Mouse (Mus musculus) liver, embryonic 15.5 days (tissue): ENCODE results near the gene Sufu. TPM values are rescaled to one million over a fixed set of nuclear protein-coding genes. Genes with fewer than 3 reads are reported as not detected.

Experiments
- ATAC-seq: fragments of 200-750 bp; cut with Nextera tagmentation; 2 replicates; pipeline ENCODE4 v1.8.0; 2017; ENCODE audit warnings: moderate number of reproducible peaks, mild to moderate bottlenecking, moderate library complexity; ENCODE audit not compliant: insufficient read depth
- H3K27ac ChIP-seq: fragments of 300-500 bp; sonication (generic); replicated peaks from 2 replicates; pipeline ENCODE4 v1.5.1; 2015; ENCODE audit warnings: mild to moderate bottlenecking, inconsistent platforms
- H3K27me3 ChIP-seq: fragments of 300-500 bp; sonication (generic); 2 replicates; pipeline ENCODE4 v1.6.1; 2015; ENCODE audit warnings: mild to moderate bottlenecking, inconsistent platforms
- H3K36me3 ChIP-seq: fragments of 300-500 bp; sonication (generic); replicated peaks from 2 replicates; pipeline ENCODE4 v1.6.1; 2015; ENCODE audit warnings: moderate library complexity, mild to moderate bottlenecking, inconsistent platforms
- H3K4me1 ChIP-seq: fragments of 300-500 bp; sonication (generic); replicated peaks from 2 replicates; pipeline ENCODE4 v1.6.1; 2015; ENCODE audit warnings: inconsistent platforms
- H3K4me2 ChIP-seq: fragments of 300-500 bp; sonication (generic); 2 replicates; pipeline ENCODE4 v1.6.1; 2015; ENCODE audit warnings: moderate library complexity, mild to moderate bottlenecking, inconsistent platforms
- H3K4me3 ChIP-seq: fragments of 300-500 bp; sonication (generic); replicated peaks from 2 replicates; pipeline ENCODE4 v1.5.1; 2015; ENCODE audit warnings: mild to moderate bottlenecking, inconsistent platforms
- H3K9ac ChIP-seq: fragments of 300-500 bp; sonication (generic); 2 replicates; pipeline ENCODE4 v1.6.1; 2015; ENCODE audit warnings: moderate library complexity, mild to moderate bottlenecking, inconsistent platforms
- H3K9me3 ChIP-seq: fragments of 300-500 bp; sonication (generic); replicated peaks from 2 replicates; pipeline ENCODE4 v1.6.1; 2016; ENCODE audit warnings: inconsistent platforms
- WGBS: fragments of 180-500 bp; shearing (Covaris S2); methylation state at CpG from one replicate; pipeline ENCODE4 v1.1.7; 2015; ENCODE audit warnings: mixed read lengths; ENCODE audit not compliant: insufficient replicate concordance; 5-methylcytosine and 5-hydroxymethylcytosine counted together
- polyA plus RNA-seq: library from polyadenylated mRNA; unstranded; fragments of >200 nt; fragmentation: Nextera tagmentation; extraction: Ambion mirVana; gene quantifications from 2 replicates; pipeline ENCODE4 v1.2.1, GENCODE M21; 2015

Gene Sufu
- polyA plus RNA-seq, 1 experiment from 2014 or later, result 5.4 TPM

DNA sequence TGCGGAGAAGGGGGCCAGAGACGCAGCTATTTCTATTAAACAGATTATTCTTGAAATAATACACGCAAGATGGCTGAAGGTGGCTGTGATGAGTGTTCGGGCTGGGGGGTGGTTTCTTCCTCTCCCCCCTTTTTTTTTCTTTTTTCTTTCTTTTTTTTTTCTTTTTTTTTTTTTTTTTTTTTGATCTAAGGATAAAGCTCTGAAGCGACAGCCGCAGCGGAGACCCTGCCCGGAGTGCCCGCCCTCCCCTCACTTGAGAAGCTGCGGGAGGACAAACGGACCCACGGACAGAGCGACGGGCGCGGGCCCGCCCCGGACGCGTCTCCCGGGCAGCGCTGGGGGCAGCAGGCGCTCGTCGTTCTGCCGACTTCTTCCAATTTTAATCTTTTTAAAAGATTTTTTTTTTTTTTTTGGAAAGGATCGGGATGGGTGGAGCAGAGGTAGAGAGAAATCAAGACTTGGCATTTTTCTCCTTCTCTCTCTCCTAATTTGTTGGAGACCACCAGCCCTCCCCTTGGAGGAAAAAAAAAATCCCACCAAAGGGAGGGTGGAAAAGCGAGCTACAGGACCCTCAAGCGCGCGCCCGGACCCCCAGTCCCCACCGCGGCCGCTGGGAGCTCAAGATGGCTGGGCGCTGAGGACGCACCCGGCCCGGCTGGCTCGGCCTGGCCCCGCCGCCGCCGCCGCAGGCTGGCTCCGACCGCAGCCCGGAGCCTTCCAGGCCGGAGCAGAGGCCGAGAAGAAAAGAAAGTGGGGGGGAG, 104.1 kb downstream of the Sufu start:
- Histone ChIP-seq H3K27ac (peak overlapping the region; percentile 97), H3K9ac (peak overlapping the region; percentile 91), H3K4me1 (peaks cover 58% of the 10 kb centered on the region), H3K27me3 (no peaks in the 10 kb centered on the region), H3K36me3 (peaks cover 11% of the 10 kb centered on the region; the same call in 1 of the 2 replicates), H3K4me3 (peak overlapping the region; percentile 85), H3K4me2 (peak overlapping the region; percentile 99), H3K9me3 (no peaks in the 10 kb centered on the region)
- ATAC-seq, result no peak
- WGBS, result 1% methylated on average over 49 of the region's 50 CpGs

DNA sequence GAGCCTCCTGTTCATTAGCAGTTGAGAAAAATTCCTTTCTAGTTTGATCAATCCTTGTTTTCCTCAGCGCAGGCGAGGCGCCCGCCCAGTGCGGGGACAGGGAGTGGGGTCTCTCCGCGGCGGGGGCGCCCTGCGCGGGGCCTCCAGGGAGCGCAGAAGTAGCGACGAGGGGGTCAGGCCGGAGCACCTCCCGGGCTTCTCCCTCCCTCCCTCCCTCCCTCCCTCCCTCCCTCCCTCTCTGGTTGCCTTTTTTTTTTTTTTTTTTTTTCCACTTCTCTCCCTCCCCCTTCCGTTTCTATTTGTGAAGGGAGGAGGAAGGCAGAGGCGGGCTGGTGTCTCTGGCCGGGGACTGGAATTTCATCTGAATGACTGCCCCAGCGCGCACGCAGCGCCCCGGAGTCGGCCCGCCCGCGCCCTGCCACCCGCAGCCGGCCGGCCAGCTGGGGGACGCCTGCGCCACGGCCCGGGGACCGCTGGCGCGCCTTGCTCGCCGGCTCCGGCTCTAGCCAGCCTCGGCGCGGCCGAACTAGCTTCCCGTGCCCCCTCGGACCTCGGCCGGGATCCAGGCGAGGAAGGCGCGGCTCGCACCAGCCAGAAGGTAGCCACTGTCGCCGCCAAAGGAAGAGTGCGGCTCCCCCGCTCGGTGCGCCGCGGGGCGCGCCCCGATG, 104.8 kb downstream of the Sufu start, which contains the start of gene Trim8:
Trim8 (plus strand) TSS at position 302 of the 668 bp plus-strand sequence.
- H3K9ac ChIP-seq, result peak within 1 kb of the TSS; percentile 91
- peaks cover 18% of the 10 kb centered on the region for H3K36me3 ChIP-seq
- H3K4me1 ChIP-seq, result peaks cover 66% of the 10 kb centered on the region
- peak; percentile 6 for ATAC-seq
- peak within 1 kb of the TSS; percentile 85 for H3K4me3 ChIP-seq
- H3K27me3 ChIP-seq, result no peaks in the 10 kb centered on the region
- H3K4me2 ChIP-seq, result peak within 1 kb of the TSS; percentile 99
- under 1% methylated on average over 60 of the region's 64 CpGs for WGBS
- H3K27ac ChIP-seq, result peak within 1 kb of the TSS; percentile 97
- no peaks in the 10 kb centered on the region for H3K9me3 ChIP-seq

DNA sequence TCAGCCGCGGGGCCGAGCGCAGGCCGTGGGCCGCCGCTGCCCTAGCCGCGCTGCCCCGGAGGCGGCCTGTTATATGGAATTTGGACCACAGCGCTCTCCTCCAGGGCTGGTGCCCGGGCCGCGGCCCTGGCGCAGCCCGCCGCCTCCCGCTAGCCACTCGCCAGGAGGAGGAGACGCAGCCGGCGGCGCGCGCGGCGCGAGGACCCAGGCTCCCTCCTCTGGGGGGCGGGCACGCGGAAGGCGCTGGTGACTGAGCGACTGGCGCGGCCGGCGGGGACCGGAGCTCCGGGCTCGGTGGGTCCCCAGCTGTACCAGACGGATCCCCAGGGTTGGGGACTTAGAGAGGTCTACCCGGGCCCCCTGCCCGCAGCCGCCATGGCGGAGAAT, 105.4 kb downstream of the Sufu start:
- ATAC-seq, result no peak
- H3K4me1 ChIP-seq, result peaks cover 71% of the 10 kb centered on the region
- under 1% methylated on average over 45 of the region's 46 CpGs for WGBS
- peak overlapping the region; percentile 97 for H3K27ac ChIP-seq
- peak overlapping the region; percentile 85 for H3K4me3 ChIP-seq
- peaks cover 23% of the 10 kb centered on the region for H3K36me3 ChIP-seq
- H3K9me3 ChIP-seq, result no peaks in the 10 kb centered on the region
- H3K4me2 ChIP-seq, result peak overlapping the region; percentile 99
- H3K9ac ChIP-seq, result peak overlapping the region; percentile 91
- H3K27me3 ChIP-seq, result no peaks in the 10 kb centered on the region

DNA sequence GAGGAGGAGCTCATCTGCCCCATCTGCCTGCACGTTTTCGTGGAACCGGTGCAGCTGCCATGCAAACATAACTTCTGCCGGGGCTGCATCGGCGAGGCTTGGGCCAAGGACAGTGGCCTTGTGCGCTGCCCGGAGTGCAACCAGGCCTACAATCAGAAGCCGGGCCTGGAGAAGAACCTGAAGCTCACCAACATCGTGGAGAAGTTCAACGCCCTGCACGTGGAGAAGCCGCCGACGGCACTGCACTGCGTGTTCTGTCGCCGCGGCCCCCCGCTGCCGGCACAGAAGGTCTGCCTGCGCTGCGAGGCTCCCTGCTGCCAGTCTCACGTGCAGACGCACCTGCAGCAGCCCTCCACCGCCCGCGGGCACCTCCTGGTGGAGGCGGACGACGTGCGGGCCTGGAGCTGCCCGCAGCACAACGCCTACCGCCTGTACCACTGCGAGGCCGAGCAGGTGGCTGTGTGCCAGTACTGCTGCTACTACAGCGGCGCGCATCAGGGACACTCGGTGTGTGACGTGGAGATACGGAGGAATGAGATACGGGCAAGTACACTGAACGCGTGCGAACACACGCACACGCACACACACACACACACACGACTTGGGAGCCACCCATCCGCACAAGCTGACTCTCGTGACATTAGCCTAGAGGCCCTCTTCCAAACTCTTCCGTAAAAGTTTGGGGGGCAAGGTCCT, 105.9 kb downstream of the Sufu start:
- ATAC-seq, result peak; percentile 43
- Histone ChIP-seq H3K36me3 (peaks cover 28% of the 10 kb centered on the region), H3K27ac (peak overlapping the region; percentile 97), H3K4me3 (peak overlapping the region; percentile 85), H3K27me3 (no peaks in the 10 kb centered on the region), H3K4me1 (peaks cover 77% of the 10 kb centered on the region), H3K9ac (peak overlapping the region; percentile 91), H3K9me3 (no peaks in the 10 kb centered on the region), H3K4me2 (peak overlapping the region; percentile 99)
- under 1% methylated on average over 53 of the region's 53 CpGs for WGBS

DNA sequence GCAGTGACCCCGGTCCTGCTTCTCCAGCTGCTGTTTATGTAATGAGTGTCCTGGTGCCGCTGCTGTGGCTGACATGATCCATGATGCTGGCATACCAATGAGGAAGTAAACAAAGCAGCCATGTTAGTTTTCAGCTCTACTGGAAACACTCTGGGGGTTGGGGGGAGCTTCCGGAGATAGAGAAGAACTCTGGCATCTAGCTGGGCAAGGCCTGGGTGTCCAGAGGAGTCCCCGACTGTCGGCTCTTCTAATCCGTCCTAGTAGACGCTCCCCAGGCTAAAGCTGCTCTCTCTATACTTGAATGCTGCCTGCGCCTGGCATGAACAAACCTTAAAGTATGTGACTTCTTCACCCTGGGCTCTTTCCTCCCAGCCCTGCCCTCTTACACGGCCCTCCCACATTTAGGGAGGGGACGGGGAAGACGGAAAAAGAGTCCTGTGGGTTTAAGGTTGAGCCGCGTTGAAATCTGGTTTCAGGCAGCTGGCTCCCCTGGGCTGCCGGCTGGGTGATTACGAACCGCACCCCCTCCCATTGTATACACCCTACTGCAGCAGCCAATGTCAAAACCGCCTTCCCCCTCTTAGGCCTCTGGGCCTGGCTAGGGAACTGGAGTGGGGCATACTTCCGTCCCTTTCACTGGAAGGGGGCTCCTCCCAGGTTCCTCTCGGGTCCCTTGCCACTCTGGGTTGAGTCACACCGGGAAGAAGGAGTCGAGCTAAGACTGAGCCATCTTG, 106.8 kb downstream of the Sufu start:
- H3K27me3 ChIP-seq, result no peaks in the 10 kb centered on the region
- H3K4me1 ChIP-seq, result peaks cover 85% of the 10 kb centered on the region
- peaks cover 37% of the 10 kb centered on the region for H3K36me3 ChIP-seq

DNA sequence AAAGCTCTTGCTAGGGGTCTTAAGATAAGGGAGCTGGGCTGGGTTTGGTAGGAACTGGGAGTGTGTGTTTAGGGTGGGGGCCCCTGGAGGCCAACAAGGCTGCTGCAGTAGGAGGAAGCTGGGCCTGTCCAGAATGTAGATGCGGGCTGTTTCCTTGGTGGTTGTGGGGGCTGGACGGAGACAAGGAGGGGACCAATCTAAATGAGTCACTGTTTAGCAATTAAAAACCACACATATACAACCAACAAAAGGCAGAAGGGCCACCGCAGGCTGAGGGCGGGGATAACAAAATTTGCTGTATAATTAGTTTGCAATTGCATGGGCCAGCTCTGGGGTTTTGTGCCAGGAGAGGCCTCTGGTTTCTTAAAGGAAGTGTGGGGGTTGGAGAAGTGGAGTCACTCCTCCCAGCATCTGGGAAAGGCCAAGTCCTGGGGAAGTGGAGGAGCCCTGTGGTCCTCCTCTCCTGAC, 107.4 kb downstream of the Sufu start:
- 3% methylated on average over 4 of the region's 4 CpGs for WGBS
- Histone ChIP-seq H3K4me3 (peak overlapping the region; percentile 85), H3K36me3 (peaks cover 43% of the 10 kb centered on the region), H3K27ac (peak overlapping the region; percentile 97), H3K27me3 (no peaks in the 10 kb centered on the region), H3K4me2 (peak overlapping the region; percentile 99), H3K9ac (peak overlapping the region; percentile 91), H3K9me3 (no peaks in the 10 kb centered on the region), H3K4me1 (peaks cover 87% of the 10 kb centered on the region)
- ATAC-seq, result peak; percentile 51

More for the DNA sequence above, 106.8 kb downstream of the Sufu start:
- ATAC-seq, result peak; percentile 67
- Histone ChIP-seq H3K9ac (peak overlapping the region; percentile 91), H3K4me2 (peak overlapping the region; percentile 99), H3K27ac (peak overlapping the region; percentile 97), H3K4me3 (peak overlapping the region; percentile 85), H3K9me3 (no peaks in the 10 kb centered on the region)
- under 1% methylated on average over 21 of the region's 21 CpGs for WGBS

DNA sequence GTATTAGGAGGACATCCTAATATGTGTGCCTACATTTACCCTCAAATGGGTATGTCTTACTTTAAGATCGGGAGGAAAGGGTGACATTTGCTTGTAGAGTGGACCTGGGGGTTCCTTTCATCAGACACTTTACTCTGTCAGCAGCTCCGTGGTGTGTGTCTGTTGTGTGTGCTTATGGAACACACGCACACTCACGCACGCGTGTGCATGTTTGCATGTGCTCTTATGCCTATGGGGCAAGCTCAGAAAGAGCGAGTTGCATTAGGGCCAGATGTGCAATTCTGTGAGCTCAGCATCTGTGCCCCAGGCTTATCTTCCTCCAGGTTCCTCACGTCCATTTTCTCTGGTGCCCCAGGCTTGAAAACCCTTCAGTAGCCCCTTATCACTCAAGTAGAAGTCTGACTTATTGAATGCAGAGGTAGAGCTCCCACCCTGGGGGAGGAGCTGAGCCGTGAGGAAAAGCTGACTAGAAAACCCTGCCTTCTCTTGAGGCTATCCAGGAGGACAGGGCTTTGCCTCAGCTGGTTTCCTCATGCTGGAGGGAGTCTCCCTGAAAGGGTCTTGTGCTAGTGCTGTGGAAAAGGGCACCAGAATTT, 108.2 kb downstream of the Sufu start:
- H3K27me3 ChIP-seq, result no peaks in the 10 kb centered on the region
- peaks cover 49% of the 10 kb centered on the region for H3K36me3 ChIP-seq
- peak overlapping the region; percentile 99 for H3K4me2 ChIP-seq
- H3K9me3 ChIP-seq, result no peaks in the 10 kb centered on the region
- 34% methylated on average over 9 of the region's 9 CpGs for WGBS
- peaks cover 88% of the 10 kb centered on the region for H3K4me1 ChIP-seq
- ATAC-seq, result no peak
- H3K9ac ChIP-seq, result peak overlapping the region; percentile 91
- H3K27ac ChIP-seq, result peak overlapping the region; percentile 97
- peak overlapping the region; percentile 85 for H3K4me3 ChIP-seq

DNA sequence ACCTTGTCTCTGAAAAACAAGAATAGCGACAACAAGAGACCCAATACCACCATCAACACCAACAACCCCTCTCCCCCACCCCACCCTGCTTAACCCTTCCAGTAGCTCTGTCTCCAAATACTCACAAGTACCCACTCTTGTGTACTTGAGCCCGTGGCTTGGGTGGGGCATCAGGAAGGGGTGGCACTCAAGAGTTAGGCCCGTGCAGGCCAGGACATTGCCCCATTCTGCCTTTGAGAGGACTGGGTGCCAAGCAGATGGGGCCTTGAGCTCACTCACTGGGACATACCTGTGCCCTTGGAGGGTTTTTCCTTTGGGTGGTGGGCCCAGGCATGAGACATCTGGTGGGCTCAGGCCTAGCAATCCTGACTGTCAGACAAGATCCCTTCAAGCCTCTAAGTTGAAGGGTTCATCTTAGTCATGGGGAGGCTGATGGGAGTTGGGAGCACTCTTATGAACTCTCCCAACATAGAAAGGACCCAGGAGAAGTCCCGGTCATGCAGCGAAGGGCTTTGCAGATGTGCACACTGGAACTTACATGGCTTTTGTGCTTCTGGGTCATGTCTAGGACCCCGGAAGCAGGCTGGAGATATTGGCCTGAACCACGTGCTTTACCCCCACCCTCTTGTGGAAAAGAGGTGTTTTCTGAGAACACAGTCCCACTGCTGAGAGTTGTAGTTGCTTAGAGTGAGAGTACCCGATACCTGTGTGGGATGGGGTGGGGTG, 109.1 kb downstream of the Sufu start:
- Histone ChIP-seq H3K27ac (peak overlapping the region; percentile 97), H3K4me3 (peak overlapping the region; percentile 85), H3K4me2 (peak overlapping the region; percentile 99), H3K36me3 (peaks cover 56% of the 10 kb centered on the region), H3K27me3 (no peaks in the 10 kb centered on the region), H3K4me1 (peaks cover 91% of the 10 kb centered on the region), H3K9ac (peak overlapping the region; percentile 91), H3K9me3 (no peaks in the 10 kb centered on the region)
- WGBS, result 52% methylated on average over 8 of the region's 8 CpGs
- ATAC-seq, result no peak

DNA sequence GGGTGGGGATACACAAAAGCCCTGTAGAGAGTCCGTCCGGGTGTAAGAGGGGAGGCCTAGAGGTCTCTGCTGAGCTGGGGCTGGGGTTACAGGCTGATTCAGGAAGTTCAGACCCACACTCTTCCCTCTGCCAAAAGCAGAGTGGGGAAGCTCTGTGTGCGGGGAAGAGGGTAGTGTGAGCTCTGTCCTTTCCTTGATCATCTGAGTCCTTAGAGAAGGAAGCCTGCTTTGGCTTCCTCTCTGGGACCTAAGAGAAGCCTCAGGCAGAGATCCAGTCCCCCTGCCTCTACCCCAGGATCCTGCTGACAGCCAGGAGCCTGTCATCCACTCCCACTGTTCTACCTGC, 109.6 kb downstream of the Sufu start:
- Histone ChIP-seq H3K4me3 (peak overlapping the region; percentile 85; the same call in 1 of the 2 replicates), H3K4me1 (peaks cover 96% of the 10 kb centered on the region), H3K4me2 (peak overlapping the region; percentile 99), H3K36me3 (peaks cover 59% of the 10 kb centered on the region), H3K9ac (peak overlapping the region; percentile 91; the same call in 1 of the 2 replicates), H3K27ac (peak overlapping the region; percentile 97), H3K27me3 (no peaks in the 10 kb centered on the region), H3K9me3 (no peaks in the 10 kb centered on the region)
- ATAC-seq, result no peak
- 45% methylated on average over 3 of the region's 3 CpGs for WGBS

DNA sequence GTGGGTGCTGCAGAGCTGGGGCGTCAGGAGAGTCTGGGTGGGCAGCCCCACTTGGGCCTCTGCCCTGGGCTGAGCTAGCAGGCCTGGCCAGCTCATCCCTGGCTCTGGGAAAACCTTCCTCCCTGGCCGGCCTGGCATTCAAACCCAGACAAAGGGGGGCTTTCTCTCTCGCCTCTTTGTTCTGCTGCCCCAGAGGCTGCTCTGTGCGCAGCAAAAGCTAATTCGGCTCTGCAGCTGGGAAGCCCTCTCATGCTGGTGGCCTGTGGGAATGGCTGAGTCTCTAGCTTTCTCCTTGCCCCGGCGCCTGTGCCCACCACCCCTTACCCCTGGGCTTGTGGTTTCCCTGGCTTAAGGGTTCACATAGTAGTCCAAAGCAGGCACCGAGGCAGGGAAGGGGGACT, 110.5 kb downstream of the Sufu start:
- no peak overlapping the region for H3K4me3 ChIP-seq
- H3K9me3 ChIP-seq, result no peaks in the 10 kb centered on the region
- H3K36me3 ChIP-seq, result peaks cover 67% of the 10 kb centered on the region
- no peaks in the 10 kb centered on the region for H3K27me3 ChIP-seq
- ATAC-seq, result no peak
- peaks cover 97% of the 10 kb centered on the region for H3K4me1 ChIP-seq
- WGBS, result 78% methylated on average over 8 of the region's 8 CpGs
- no peak overlapping the region for H3K27ac ChIP-seq
- H3K4me2 ChIP-seq, result peak overlapping the region; percentile 99; the same call in 1 of the 2 replicates
- no peak overlapping the region for H3K9ac ChIP-seq
